Mouse (Mus musculus) adrenal gland, postnatal 25 days (tissue): ENCODE results near the gene Eif2b3. TPM values are rescaled to one million over a fixed set of nuclear protein-coding genes. Genes with fewer than 3 reads are reported as not detected.

ENCODE experiments used
- total RNA-seq: library from RNA; stranded (reverse); gene quantifications from 2 replicates; pipeline ENCODE4 v1.2.3, GENCODE M21; 2021

Gene Eif2b3
- total RNA-seq, 1 experiment from 2014 or later, result 33.3 TPM

Other genes with a start within 250 kb of the Eif2b3 start
- gene Toe1, start 211.8 kb upstream of the Eif2b3 start, total RNA-seq, result 18.1 and 25.1 TPM in 2 replicates
- gene Mutyh, start 211.7 kb upstream of the Eif2b3 start, total RNA-seq, result 3.9 and 9.0 TPM in 2 replicates
- 2.7 and 3.6 TPM in 2 replicates for gene Hpdl, start 197.7 kb upstream of the Eif2b3 start, total RNA-seq
- 5.0 and 5.1 TPM in 2 replicates for gene Zswim5, start 142.0 kb upstream of the Eif2b3 start, total RNA-seq
- 98.3 and 127 TPM in 2 replicates for gene Urod, start 25.0 kb upstream of the Eif2b3 start, total RNA-seq
- 31.7 and 33.5 TPM in 2 replicates for gene Hectd3, start 24.1 kb upstream of the Eif2b3 start, total RNA-seq
- 5.3 and 9.8 TPM in 2 replicates for gene Ptch2, start 76.7 kb downstream of the Eif2b3 start, total RNA-seq
- gene Btbd19, start 106.3 kb downstream of the Eif2b3 start, total RNA-seq, result 8.3 and 9.4 TPM in 2 replicates
- not detected in 2 replicates for gene Tctex1d4, start 107.4 kb downstream of the Eif2b3 start, total RNA-seq
- gene Plk3, start 114.6 kb downstream of the Eif2b3 start, total RNA-seq, result 4.6 and 5.2 TPM in 2 replicates
- 876 and 1,008 TPM in 2 replicates for gene Rps8, start 136.8 kb downstream of the Eif2b3 start, total RNA-seq
- gene Kif2c, start 163.2 kb downstream of the Eif2b3 start, total RNA-seq, result 2.8 and 4.7 TPM in 2 replicates
- gene Tmem53, start 232.5 kb downstream of the Eif2b3 start, total RNA-seq, result 86.4 and 94.3 TPM in 2 replicates
- gene Armh1, start 232.7 kb downstream of the Eif2b3 start, total RNA-seq, result 4.8 and 4.9 TPM in 2 replicates